Mouse (Mus musculus): Measurements from ENCODE around the gene Map4k5.
A peak's percentile ranks its signal among the peaks of the same experiment; 100 is the strongest.

The Map4k5 gene

GRCm38 (mm10) chr12:69783247-69784025 lies 109.6 kb downstream of the Map4k5 start:
- peak; percentile 79 to 88 for DNase-seq

GRCm38 (mm10) chr12:69781935-69782650 lies 110.9 kb downstream of the Map4k5 start:
- DNase-seq: peak; percentile 95 to 96

- DNase-seq: peak in 1 of 2 experiments; percentile 66
Measured at GRCm38 (mm10) chr12:69781480-69781879, 111.5 kb downstream of the Map4k5 start.

- no peak for DNase-seq
Measured at GRCm38 (mm10) chr12:69777957-69778356, 115.0 kb downstream of the Map4k5 start.

GRCm38 (mm10) chr12:69777341-69777730 lies 115.7 kb downstream of the Map4k5 start:
- peak in 1 of 2 experiments; percentile 61 for DNase-seq

- peak; percentile 81 to 84 for DNase-seq
Measured at GRCm38 (mm10) chr12:69776607-69777340, 116.2 kb downstream of the Map4k5 start.

- no peak for DNase-seq
Measured at GRCm38 (mm10) chr12:69768841-69769240, 124.2 kb downstream of the Map4k5 start.

GRCm38 (mm10) chr12:69767476-69768258 lies 125.3 kb downstream of the Map4k5 start:
- no peak for DNase-seq

- peak; percentile 77 to 87 for DNase-seq
Measured at GRCm38 (mm10) chr12:69766185-69766904, 126.7 kb downstream of the Map4k5 start.

- DNase-seq: peak; percentile 51 to 75
Measured at GRCm38 (mm10) chr12:69765543-69765942, 127.5 kb downstream of the Map4k5 start.

- peak; percentile 41 to 62 for DNase-seq
Measured at GRCm38 (mm10) chr12:69761603-69762002, 131.4 kb downstream of the Map4k5 start.

GRCm38 (mm10) chr12:69760743-69761406 lies 132.1 kb downstream of the Map4k5 start:
- DNase-seq: peak in 1 of 2 experiments; percentile 32

- DNase-seq: no peak
Measured at GRCm38 (mm10) chr12:69760014-69760413, 133.0 kb downstream of the Map4k5 start.

GRCm38 (mm10) chr12:69759267-69759885 lies 133.6 kb downstream of the Map4k5 start:
- no peak for DNase-seq

- peak; percentile 70 to 79 for DNase-seq
Measured at GRCm38 (mm10) chr12:69758221-69759185, 134.5 kb downstream of the Map4k5 start.

- peak; percentile 85 to 90 for DNase-seq
Measured at GRCm38 (mm10) chr12:69757418-69758141, 135.4 kb downstream of the Map4k5 start.

GRCm38 (mm10) chr12:69756015-69756414 lies 137.0 kb downstream of the Map4k5 start:
- no peak for DNase-seq

GRCm38 (mm10) chr12:69753936-69754335 lies 139.1 kb downstream of the Map4k5 start:
- no peak for DNase-seq

All from kidney, postnatal 25 days (tissue).